18 mouse cellular contexts compared by ENCODE assay signal in genomic region chr15:80685603-80685895, GRCm38 (mm10). TPM values are rescaled to one million over a fixed set of nuclear protein-coding genes. Genes with fewer than 3 reads are reported as not detected.
DNase-seq lines count a peak whose midpoint lies in the region; ATAC-seq lines count a peak whose summit lies in the region.
"Had no signal": no experiment of that assay in that cellular context is flagged by ENCODE, and none has a peak within 500 bp of the region (broad histone marks: within the 10 kb centered on the region; RNA-seq: fewer than 3 reads in every experiment).

No protein-coding gene starts in this region.

- H3K4me3 ChIP-seq in kidney, embryonic 14.5 days (ENCODE audit: low read length), result no peak overlapping the region
- H3K4me3 ChIP-seq in hindbrain, embryonic 14.5 days (replicated peaks; ENCODE audit: low read length), result no peak overlapping the region
- no peak overlapping the region for H3K4me3 ChIP-seq in neural tube, embryonic 14.5 days (ENCODE audit: low read depth, low read length)
- H3K4me3 ChIP-seq: erythroblast, embryonic 14.5 days; liver, embryonic 12.5 days; stomach, embryonic 15.5 days had no signal

- no peak for DNase-seq in kidney, postnatal 10 days
- DNase-seq in retina, embryonic 14.5 days (ENCODE audit: low spot score), result peak; percentile 73
- no peak for DNase-seq in retina, postnatal 1 day
- no peak for DNase-seq in hindbrain, embryonic 14.5 days (ENCODE audit: low spot score)
- no peak for DNase-seq in adrenal gland, postnatal 4 days (ENCODE audit: low spot score in 2 of 2)
- no peak for DNase-seq in frontal cortex, postnatal 14 days (ENCODE audit: low spot score in 2 of 2)
- DNase-seq: B cell, adult 2 months; cerebellum, postnatal 36 days; heart, adult 18-20 months; heart, postnatal 4 days; right cerebral cortex, postnatal 4 days; thymus, postnatal 4 days had no signal

- H3K27me3 ChIP-seq in kidney, embryonic 14.5 days (ENCODE audit: control insufficient read depth, insufficient read depth, low read length), result no peaks in the 10 kb centered on the region; the same call in 1 of the 2 replicates
- no peaks in the 10 kb centered on the region for H3K27me3 ChIP-seq in hindbrain, embryonic 14.5 days (ENCODE audit: control insufficient read depth, insufficient read depth, low read length)
- no peaks in the 10 kb centered on the region for H3K27me3 ChIP-seq in neural tube, embryonic 14.5 days (ENCODE audit: control insufficient read depth, insufficient read depth, low read length)
- H3K27me3 ChIP-seq: stomach, embryonic 15.5 days had no signal

- no peak overlapping the region for H3K27ac ChIP-seq in kidney, embryonic 14.5 days (ENCODE audit: low read depth, low read length)
- H3K27ac ChIP-seq in hindbrain, embryonic 14.5 days, result peak overlapping the region; percentile 21; the same call in 1 of the 2 replicates
- H3K27ac ChIP-seq in neural tube, embryonic 14.5 days (ENCODE audit: low read depth, low read length), result no peak overlapping the region
- H3K27ac ChIP-seq: liver, embryonic 12.5 days; stomach, embryonic 15.5 days had no signal

- no peak overlapping the region for H3K9ac ChIP-seq in kidney, embryonic 14.5 days (ENCODE audit: low read depth, low read length)
- H3K9ac ChIP-seq in hindbrain, embryonic 14.5 days, result no peak overlapping the region
- no peak overlapping the region for H3K9ac ChIP-seq in neural tube, embryonic 14.5 days (replicated peaks; ENCODE audit: low read depth, low read length)
- H3K9ac ChIP-seq: liver, embryonic 12.5 days; stomach, embryonic 15.5 days had no signal

- H3K9me3 ChIP-seq in kidney, embryonic 14.5 days (ENCODE audit: control insufficient read depth, low read length), result no peaks in the 10 kb centered on the region
- H3K9me3 ChIP-seq in hindbrain, embryonic 14.5 days (ENCODE audit: control insufficient read depth, low read length), result no peaks in the 10 kb centered on the region
- H3K9me3 ChIP-seq in neural tube, embryonic 14.5 days (ENCODE audit: control insufficient read depth, low read length), result no peaks in the 10 kb centered on the region
- H3K9me3 ChIP-seq: G1E; liver, embryonic 12.5 days; stomach, embryonic 15.5 days had no signal

- 11% methylated on average over 7 of the region's 7 CpGs for WGBS in kidney, embryonic 14.5 days
- 26% methylated on average over 7 of the region's 7 CpGs for WGBS in hindbrain, embryonic 14.5 days
- WGBS in neural tube, embryonic 14.5 days, result 14% methylated on average over 7 of the region's 7 CpGs

- H3K4me1 ChIP-seq in kidney, embryonic 14.5 days (ENCODE audit: control insufficient read depth, insufficient read depth, low read length), result peaks cover 10% of the 10 kb centered on the region
- peaks cover 27% of the 10 kb centered on the region for H3K4me1 ChIP-seq in hindbrain, embryonic 14.5 days (replicated peaks; ENCODE audit: control insufficient read depth, insufficient read depth, low read length)
- peaks cover 14% of the 10 kb centered on the region for H3K4me1 ChIP-seq in neural tube, embryonic 14.5 days (ENCODE audit: control insufficient read depth, insufficient read depth, low read length)

- no peak overlapping the region for H3K4me2 ChIP-seq in kidney, embryonic 14.5 days (replicated peaks; ENCODE audit: low read depth, low read length)
- H3K4me2 ChIP-seq in hindbrain, embryonic 14.5 days (replicated peaks), result no peak overlapping the region; the same call in 1 of the 2 replicates
- H3K4me2 ChIP-seq in neural tube, embryonic 14.5 days (ENCODE audit: low read depth, low read length), result no peak overlapping the region
- H3K4me2 ChIP-seq: liver, embryonic 12.5 days; stomach, embryonic 15.5 days had no signal

- ATAC-seq in kidney, embryonic 14.5 days (ENCODE audit: low FRiP score, low TSS enrichment), result peak; percentile 78
- ATAC-seq in hindbrain, embryonic 14.5 days (ENCODE audit: low FRiP score), result peak; percentile 46; the same call in 1 of the 2 replicates
- ATAC-seq in neural tube, embryonic 14.5 days (ENCODE audit: low read depth), result peak; percentile 34; the same call in 1 of the 2 replicates
- ATAC-seq: liver, embryonic 12.5 days had no signal

- H3K36me3 ChIP-seq in kidney, embryonic 14.5 days (ENCODE audit: control insufficient read depth, insufficient read depth, low read length), result no peaks in the 10 kb centered on the region
- no peaks in the 10 kb centered on the region for H3K36me3 ChIP-seq in hindbrain, embryonic 14.5 days (replicated peaks; ENCODE audit: control insufficient read depth, insufficient read depth)
- no peaks in the 10 kb centered on the region for H3K36me3 ChIP-seq in neural tube, embryonic 14.5 days (ENCODE audit: control insufficient read depth, insufficient read depth, low read length)
- H3K36me3 ChIP-seq: G1E; liver, embryonic 12.5 days; stomach, embryonic 15.5 days had no signal

RNA-seq across cellular contexts. Expression of gene Fam83f, which starts 13.9 kb away (rescaled TPM):
- polyA plus RNA-seq in kidney, embryonic 14.5 days (2014; fragmentation: Nextera tagmentation; extraction: Ambion mirVana), result 1.4 and 2.9 TPM in 2 replicates
- 0.07 and 0.20 TPM in 2 replicates for polyA plus RNA-seq in hindbrain, embryonic 14.5 days (2014; fragmentation: Nextera tagmentation; extraction: Ambion mirVana)
- polyA plus RNA-seq in neural tube, embryonic 14.5 days (2014; fragmentation: Nextera tagmentation; extraction: Ambion mirVana), result 0.12 and 0.23 TPM in 2 replicates
- 1 to 10 TPM; 1.2 to 1.7 TPM for total RNA-seq in adrenal gland, postnatal 4 days (2021)
- polyA plus RNA-seq: erythroblast, embryonic 14.5 days; G1E had no signal

RNA-seq across cellular contexts. Expression of gene Tnrc6b, which starts 25.6 kb away (rescaled TPM):
- polyA plus RNA-seq in kidney, embryonic 14.5 days (2014; fragmentation: Nextera tagmentation; extraction: Ambion mirVana), result 21.9 and 23.2 TPM in 2 replicates
- polyA plus RNA-seq in hindbrain, embryonic 14.5 days (2014; fragmentation: Nextera tagmentation; extraction: Ambion mirVana), result 19.0 and 27.9 TPM in 2 replicates
- 26.5 and 27.4 TPM in 2 replicates for polyA plus RNA-seq in neural tube, embryonic 14.5 days (2014; fragmentation: Nextera tagmentation; extraction: Ambion mirVana)
- total RNA-seq in adrenal gland, postnatal 4 days (2021), result 10 to 100 TPM; 74.2 to 74.3 TPM
